Mouse (Mus musculus) embryonic facial prominence, embryonic 15.5 days (tissue): ENCODE data around the gene Magix. TPM values are rescaled to one million over a fixed set of nuclear protein-coding genes. Genes with fewer than 3 reads are reported as not detected.

ENCODE experiments used
- ATAC-seq: fragments of 200-750 bp; cut with Nextera tagmentation; 2 replicates; pipeline ENCODE4 v1.8.0; 2017; ENCODE audit warnings: low read depth, moderate TSS enrichment; ENCODE audit not compliant: insufficient number of reproducible peaks, low FRiP score, low TSS enrichment
- H3K27ac ChIP-seq: fragments of 300-500 bp; sonication (generic); replicated peaks from 2 replicates; pipeline ENCODE4 v1.5.1; 2015; ENCODE audit warnings: mild to moderate bottlenecking, inconsistent platforms
- H3K27me3 ChIP-seq: fragments of 300-500 bp; sonication (generic); 2 replicates; pipeline ENCODE4 v1.6.1; 2015; ENCODE audit warnings: inconsistent platforms
- H3K36me3 ChIP-seq: fragments of 300-500 bp; sonication (generic); 2 replicates; pipeline ENCODE4 v1.6.1; 2015; ENCODE audit warnings: mild to moderate bottlenecking, inconsistent platforms
- H3K4me1 ChIP-seq: fragments of 300-500 bp; sonication (generic); 2 replicates; pipeline ENCODE4 v1.6.1; 2015; ENCODE audit warnings: inconsistent platforms
- H3K4me2 ChIP-seq: fragments of 300-500 bp; sonication (generic); replicated peaks from 2 replicates; pipeline ENCODE4 v1.6.1; 2015; ENCODE audit warnings: mild to moderate bottlenecking, inconsistent platforms
- H3K4me3 ChIP-seq: fragments of 300-500 bp; sonication (generic); replicated peaks from 2 replicates; pipeline ENCODE4 v1.5.1; 2015; ENCODE audit warnings: mild to moderate bottlenecking, inconsistent platforms
- H3K9ac ChIP-seq: fragments of 300-500 bp; sonication (generic); 2 replicates; pipeline ENCODE4 v1.6.1; 2015; ENCODE audit warnings: inconsistent platforms
- H3K9me3 ChIP-seq: fragments of 300-500 bp; sonication (generic); replicated peaks from 2 replicates; pipeline ENCODE4 v1.6.1; 2016; ENCODE audit warnings: inconsistent platforms
- WGBS: fragments of 180-500 bp; shearing (Covaris S2); methylation state at CpG from one replicate; pipeline ENCODE4 v1.1.7; 2015; 5-methylcytosine and 5-hydroxymethylcytosine counted together
- polyA plus RNA-seq: library from polyadenylated mRNA; unstranded; fragments of >200 nt; fragmentation: Nextera tagmentation; extraction: Ambion mirVana; gene quantifications from 2 replicates; pipeline ENCODE4 v1.2.1, GENCODE M21; 2015

The Magix gene
- polyA plus RNA-seq, 1 experiment from 2014 or later, result 0.48 TPM

- Histone ChIP-seq H3K9ac (no peak overlapping the region), H3K4me2 (peak overlapping the region; percentile 47), H3K4me3 (peak overlapping the region; percentile 52; the same call in 1 of the 2 replicates), H3K36me3 (no peaks in the 10 kb centered on the region), H3K9me3 (no peaks in the 10 kb centered on the region), H3K27me3 (no peaks in the 10 kb centered on the region), H3K27ac (peak overlapping the region; percentile 72), H3K4me1 (no peaks in the 10 kb centered on the region; the same call in 1 of the 2 replicates)
- no peak for ATAC-seq
- WGBS, result 56% methylated on average over 11 of the region's 11 CpGs
Observed at GRCm38 (mm10) chrX:7658785-7659589, 22.1 kb downstream of the Magix start.

DNA sequence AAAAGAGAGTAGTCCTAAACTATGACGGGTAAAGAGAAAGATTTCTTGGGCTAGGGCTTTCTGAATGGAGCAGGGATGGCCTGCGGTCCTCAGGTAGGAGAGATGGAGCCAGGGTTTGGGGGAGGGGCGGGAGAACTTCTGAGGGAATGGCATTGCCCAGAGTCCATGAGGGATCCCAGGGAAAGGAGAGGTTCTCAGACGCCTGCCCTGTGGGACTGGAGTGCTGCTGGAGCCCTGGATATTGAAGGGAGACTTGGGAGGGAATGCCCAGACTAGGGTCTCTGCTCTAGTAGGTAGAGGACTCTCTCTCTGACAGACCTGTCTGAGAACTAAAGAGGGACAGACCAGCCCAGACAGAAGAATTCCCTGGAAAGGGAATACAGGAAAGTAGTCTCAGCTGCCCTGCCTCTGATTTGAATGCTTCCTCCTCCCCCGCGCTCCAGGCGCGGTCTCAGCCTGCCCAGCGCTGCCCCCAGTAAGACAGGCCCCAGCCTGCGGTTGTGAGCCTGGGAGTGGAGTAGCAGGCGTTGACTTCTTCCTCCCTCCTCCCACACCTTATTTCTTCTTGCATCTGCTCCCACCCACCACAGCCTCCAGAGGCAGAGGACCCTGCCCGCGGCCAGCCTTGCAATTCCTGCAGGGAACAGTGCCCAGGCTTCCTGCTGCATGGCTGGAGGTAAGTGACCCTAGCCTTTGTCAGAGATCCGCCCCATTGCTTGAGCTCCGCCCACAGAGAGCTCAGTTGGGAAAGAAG, 22.8 kb downstream of the Magix start:
- no peaks in the 10 kb centered on the region; the same call in 1 of the 2 replicates for H3K4me1 ChIP-seq
- no peaks in the 10 kb centered on the region for H3K9me3 ChIP-seq
- WGBS, result 20% methylated on average over 15 of the region's 15 CpGs
- peak; percentile 79 for ATAC-seq
- H3K4me3 ChIP-seq, result peak overlapping the region; percentile 52
- peak overlapping the region; percentile 72 for H3K27ac ChIP-seq
- H3K36me3 ChIP-seq, result no peaks in the 10 kb centered on the region
- H3K27me3 ChIP-seq, result no peaks in the 10 kb centered on the region
- H3K4me2 ChIP-seq, result peak overlapping the region; percentile 47
- H3K9ac ChIP-seq, result 0 out of 2 replicates have a peak overlapping the region, but pooled peaks have one; percentile 35

GRCm38 (mm10) chrX:7657221-7657639, 23.8 kb downstream of the Magix start, which contains the start of gene Prickle3:
Prickle3 (plus strand) TSS chrX:7657260.
- WGBS, result 16% methylated on average over 26 of the region's 26 CpGs
- H3K4me3 ChIP-seq, result peak within 1 kb of the TSS; percentile 52
- H3K27ac ChIP-seq, result peak within 1 kb of the TSS; percentile 72
- no peaks in the 10 kb centered on the region for H3K36me3 ChIP-seq
- H3K4me1 ChIP-seq, result no peaks in the 10 kb centered on the region; the same call in 1 of the 2 replicates
- no peaks in the 10 kb centered on the region for H3K9me3 ChIP-seq
- no peaks in the 10 kb centered on the region for H3K27me3 ChIP-seq
- H3K4me2 ChIP-seq, result peak within 1 kb of the TSS; percentile 47
- H3K9ac ChIP-seq, result peak within 1 kb of the TSS; percentile 35
- peak; percentile 68; the same call in 1 of the 2 replicates for ATAC-seq

DNA sequence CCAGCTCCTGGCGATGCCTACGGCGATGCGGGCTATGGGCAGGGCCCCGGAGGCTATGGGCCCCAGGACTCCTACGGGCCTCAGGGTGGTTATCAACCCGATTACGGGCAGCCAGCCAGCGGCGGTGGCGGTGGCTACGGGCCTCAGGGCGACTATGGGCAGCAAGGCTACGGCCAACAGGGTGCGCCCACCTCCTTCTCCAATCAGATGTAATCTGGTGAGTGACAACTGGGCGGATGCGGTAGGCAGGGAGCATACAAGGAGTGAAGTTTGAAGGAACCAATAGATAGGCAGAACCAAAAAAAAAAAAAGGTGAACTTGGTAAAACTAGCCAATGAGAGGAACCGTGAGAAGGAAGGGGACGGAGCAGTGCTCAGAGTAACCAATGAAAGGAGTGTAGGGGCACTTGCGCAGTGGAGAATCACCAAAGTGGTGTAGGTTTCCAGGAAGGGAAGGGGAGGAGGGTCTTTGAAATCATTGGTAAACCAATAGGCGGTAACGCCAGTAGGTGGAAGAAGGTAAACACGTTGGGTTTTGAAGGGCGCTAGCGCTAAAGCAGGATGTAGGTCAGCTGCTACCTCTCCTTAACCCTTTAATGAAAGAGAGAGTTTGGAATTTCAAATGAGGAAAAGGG, 32.3 kb downstream of the Magix start:
- Histone ChIP-seq H3K4me3 (peak overlapping the region; percentile 53), H3K4me1 (no peaks in the 10 kb centered on the region), H3K27me3 (no peaks in the 10 kb centered on the region), H3K27ac (peak overlapping the region; percentile 82), H3K9ac (peak overlapping the region; percentile 39; the same call in 1 of the 2 replicates), H3K4me2 (peak overlapping the region; percentile 53), H3K9me3 (no peaks in the 10 kb centered on the region), H3K36me3 (no peaks in the 10 kb centered on the region)
- peak; percentile 96 for ATAC-seq
- 13% methylated on average over 24 of the region's 25 CpGs for WGBS

DNA sequence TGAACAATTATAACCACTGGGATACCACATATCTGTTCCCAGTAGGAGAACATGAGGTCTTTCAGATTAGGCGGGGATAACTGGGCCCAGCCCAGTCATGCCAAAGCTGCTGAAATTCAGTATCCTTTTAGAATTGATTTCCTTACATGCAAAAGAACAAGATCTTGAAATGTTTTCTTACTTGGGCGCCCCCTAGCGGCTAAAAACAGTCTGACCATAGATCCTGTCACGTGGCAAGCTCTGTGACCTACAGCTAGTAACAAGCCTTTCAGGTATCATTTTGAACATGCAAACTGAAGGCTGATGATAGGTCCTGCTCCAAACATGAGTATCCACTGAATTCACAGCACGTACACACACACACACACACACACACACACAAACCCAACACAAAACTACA, 35.7 kb downstream of the Magix start:
- Histone ChIP-seq H3K36me3 (no peaks in the 10 kb centered on the region), H3K4me2 (no peak overlapping the region), H3K27ac (no peak overlapping the region), H3K4me3 (no peak overlapping the region), H3K9ac (no peak overlapping the region), H3K9me3 (no peaks in the 10 kb centered on the region), H3K4me1 (no peaks in the 10 kb centered on the region), H3K27me3 (no peaks in the 10 kb centered on the region)
- ATAC-seq, result no peak
- 12% methylated on average over 5 of the region's 5 CpGs for WGBS

DNA sequence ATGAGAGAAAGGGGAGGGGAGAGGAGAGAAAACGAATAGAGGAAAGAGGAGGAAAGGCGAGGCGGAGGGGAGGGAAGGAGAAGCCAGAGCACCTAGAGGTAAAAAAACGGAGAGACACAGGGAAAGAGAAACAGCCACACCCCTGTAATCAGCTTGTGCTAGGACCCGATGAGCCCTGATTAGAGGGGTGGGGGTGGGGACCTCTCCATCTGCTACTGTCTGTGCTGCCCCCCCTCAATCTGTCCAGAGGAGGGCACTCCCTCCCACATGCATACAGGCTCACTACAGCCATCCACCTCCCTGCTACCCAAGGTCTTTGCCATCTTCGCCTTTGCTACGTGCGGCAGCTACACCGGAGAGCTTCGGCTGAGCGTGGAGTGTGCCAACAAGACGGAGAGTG, 40.3 kb downstream of the Magix start:
- no peak for ATAC-seq
- WGBS, result 31% methylated on average over 12 of the region's 12 CpGs
- Histone ChIP-seq H3K27me3 (no peaks in the 10 kb centered on the region), H3K36me3 (no peaks in the 10 kb centered on the region), H3K9me3 (no peaks in the 10 kb centered on the region), H3K4me1 (no peaks in the 10 kb centered on the region), H3K27ac (no peak overlapping the region), H3K4me3 (no peak overlapping the region), H3K4me2 (no peak overlapping the region), H3K9ac (no peak overlapping the region)

DNA sequence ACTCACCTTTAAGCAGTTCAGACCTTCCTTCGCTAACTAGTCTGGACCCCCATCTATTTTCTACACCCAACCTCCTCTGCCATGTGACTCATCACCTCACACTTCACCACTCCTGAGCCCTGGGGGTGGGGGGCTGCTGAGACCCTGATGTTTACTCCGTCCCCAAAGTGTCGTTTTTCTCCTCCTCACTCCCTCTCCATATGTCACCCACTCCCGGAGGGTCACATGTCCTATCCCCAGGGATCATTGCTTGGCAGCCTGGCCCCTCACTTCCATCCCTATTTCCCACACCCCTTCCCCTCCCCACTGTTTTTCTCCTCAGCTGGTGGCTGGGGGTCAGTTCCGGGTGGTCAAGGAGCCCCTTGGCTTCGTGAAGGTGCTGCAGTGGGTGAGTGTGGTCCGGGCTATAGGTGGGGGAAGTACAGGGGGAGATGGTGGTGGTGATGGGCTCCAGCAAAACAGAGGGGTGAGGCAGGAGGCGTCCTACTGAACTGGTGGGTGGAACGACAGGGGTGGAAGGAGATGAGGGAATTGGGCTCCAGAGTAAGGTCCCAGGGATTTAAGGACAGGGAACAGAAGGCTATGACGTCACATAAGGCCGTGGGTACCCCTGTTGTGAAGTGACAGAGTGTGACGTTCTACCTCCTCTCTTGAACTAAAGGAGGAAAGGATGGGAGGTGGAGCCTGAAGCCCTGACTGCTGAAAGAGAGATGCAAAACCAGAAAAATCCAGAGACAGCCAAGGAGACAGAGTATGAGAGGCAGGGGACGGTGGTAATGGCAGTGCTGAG, 41.3 kb downstream of the Magix start:
- Histone ChIP-seq H3K4me2 (no peak overlapping the region), H3K9ac (no peak overlapping the region), H3K27ac (no peak overlapping the region), H3K27me3 (no peaks in the 10 kb centered on the region), H3K4me3 (no peak overlapping the region), H3K9me3 (no peaks in the 10 kb centered on the region), H3K4me1 (no peaks in the 10 kb centered on the region), H3K36me3 (no peaks in the 10 kb centered on the region)
- 23% methylated on average over 13 of the region's 13 CpGs for whole genome bisulfite sequencing
- ATAC-seq, result peak; percentile 20; the same call in 1 of the 2 replicates

DNA sequence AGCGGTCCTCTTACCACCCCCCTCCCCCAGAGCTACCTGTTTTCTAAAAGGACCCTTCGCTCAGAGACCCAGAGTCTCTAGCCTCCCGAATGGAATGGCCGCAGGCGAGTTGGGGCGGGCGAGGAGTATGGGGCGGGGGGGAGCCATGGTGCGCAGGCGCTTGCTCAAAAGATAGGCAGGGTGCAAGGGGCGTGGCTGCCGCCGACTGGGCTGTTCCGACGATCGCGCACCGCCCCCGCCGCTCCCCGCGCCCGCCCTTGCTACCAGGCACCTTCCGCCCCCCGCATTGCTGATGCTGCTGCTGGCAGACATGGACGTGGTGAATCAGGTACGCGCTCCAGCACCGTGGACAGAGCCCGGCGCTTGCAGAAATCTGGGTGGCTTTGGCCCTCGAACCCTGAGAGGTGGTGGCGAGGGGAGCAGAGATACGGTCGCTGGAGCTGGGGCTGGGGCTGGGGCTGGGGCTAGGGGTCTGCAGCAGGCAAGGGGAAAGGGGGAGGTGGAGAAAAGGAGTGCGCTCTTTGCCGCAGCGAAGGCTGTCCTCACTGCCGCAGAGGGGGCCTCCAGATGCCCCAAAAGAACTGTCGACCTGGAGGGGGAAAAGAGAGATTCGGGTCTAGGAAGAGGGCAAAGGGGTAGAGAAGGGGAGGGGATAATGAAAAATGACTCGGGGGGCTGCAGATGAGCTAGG, 42.5 kb downstream of the Magix start, which contains the start of gene Syp:
Gene Syp, plus strand, starts transcription at position 71 of the 691 bp plus-strand sequence.
- Histone ChIP-seq H3K4me1 (no peaks in the 10 kb centered on the region), H3K36me3 (no peaks in the 10 kb centered on the region), H3K4me3 (peak within 1 kb of the TSS; percentile 22), H3K27ac (no peak within 1 kb of the TSS), H3K27me3 (no peaks in the 10 kb centered on the region), H3K4me2 (peak within 1 kb of the TSS; percentile 44), H3K9ac (no peak within 1 kb of the TSS), H3K9me3 (no peaks in the 10 kb centered on the region)
- 17% methylated on average over 33 of the region's 42 CpGs for WGBS
- ATAC-seq, result peak; percentile 74

GRCm38 (mm10) chrX:7635101-7635500, 46.0 kb downstream of the Magix start:
- 62% methylated on average over 3 of the region's 3 CpGs for WGBS
- H3K9ac ChIP-seq, result no peak overlapping the region
- no peak for ATAC-seq
- H3K4me3 ChIP-seq, result no peak overlapping the region
- no peaks in the 10 kb centered on the region for H3K36me3 ChIP-seq
- no peak overlapping the region for H3K4me2 ChIP-seq
- no peak overlapping the region for H3K27ac ChIP-seq
- no peaks in the 10 kb centered on the region for H3K9me3 ChIP-seq
- H3K4me1 ChIP-seq, result no peaks in the 10 kb centered on the region
- H3K27me3 ChIP-seq, result no peaks in the 10 kb centered on the region

DNA sequence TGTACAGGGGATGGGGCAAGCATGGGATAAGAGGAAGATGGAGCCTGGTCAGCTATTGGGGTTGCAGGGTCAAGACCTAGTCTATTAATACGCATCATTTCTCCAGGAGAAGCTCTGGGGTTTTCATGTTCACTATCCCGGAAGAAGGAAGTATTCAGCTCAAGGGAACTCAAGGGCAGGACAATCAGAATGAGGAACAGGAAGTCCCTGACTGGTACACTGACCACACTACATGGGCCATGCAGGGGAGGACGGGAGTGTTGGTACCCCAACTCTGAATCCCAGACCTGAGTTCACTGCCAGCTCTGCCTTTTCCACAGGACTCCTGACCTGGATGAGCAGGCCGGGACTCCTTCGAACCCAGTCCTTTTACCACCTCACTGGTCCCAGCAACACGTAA, 48.5 kb downstream of the Magix start:
- ATAC-seq, result no peak
- Histone ChIP-seq H3K9me3 (no peaks in the 10 kb centered on the region), H3K27ac (no peak overlapping the region), H3K4me1 (no peaks in the 10 kb centered on the region), H3K4me2 (no peak overlapping the region), H3K36me3 (no peaks in the 10 kb centered on the region), H3K27me3 (no peaks in the 10 kb centered on the region), H3K9ac (no peak overlapping the region), H3K4me3 (no peak overlapping the region)
- 84% methylated on average over 6 of the region's 6 CpGs for WGBS
